Comparison of ENCODE assay signal across 7 mouse cellular contexts in genomic region chr11:120980427-120981035, GRCm38 (mm10). TPM values are rescaled to one million over a fixed set of nuclear protein-coding genes. Genes with fewer than 3 reads are reported as not detected.
DNase-seq lines count a peak whose midpoint lies in the region; ATAC-seq lines count a peak whose summit lies in the region.

No protein-coding gene starts in this region.

- peak; percentile 87 for DNase-seq in MEL-GATA-1-ER (ENCODE audit: extremely low read depth, low read depth)
- peak; percentile 78 for DNase-seq in c-Kit-negative CD71-positive TER-119-positive erythroid progenitor cells, embryonic 14.5 days (ENCODE audit: low read depth, low spot score)
- peak; percentile 62 for DNase-seq in kidney, postnatal 10 days
- DNase-seq in lung, postnatal 4 days = peak; percentile 49 to 70
- DNase-seq in hindbrain, embryonic 14.5 days (ENCODE audit: low spot score) = no peak
- no peak for DNase-seq in gastrocnemius, adult 18-20 months (ENCODE audit: low spot score)
- DNase-seq in cerebellum, postnatal 4 days (ENCODE audit: low spot score in 2 of 2) = no peak

- H3K4me2 ChIP-seq in hindbrain, embryonic 14.5 days (replicated peaks) = no peak overlapping the region

- WGBS in hindbrain, embryonic 14.5 days = 87% methylated on average over 9 of the region's 9 CpGs

- H3K4me1 ChIP-seq in hindbrain, embryonic 14.5 days (replicated peaks; ENCODE audit: control insufficient read depth, insufficient read depth, low read length) = no peaks in the 10 kb centered on the region

- no peaks in the 10 kb centered on the region for H3K27me3 ChIP-seq in hindbrain, embryonic 14.5 days (ENCODE audit: control insufficient read depth, insufficient read depth, low read length)

- H3K9me3 ChIP-seq in hindbrain, embryonic 14.5 days (ENCODE audit: control insufficient read depth, low read length) = no peaks in the 10 kb centered on the region

- no peak overlapping the region for H3K27ac ChIP-seq in hindbrain, embryonic 14.5 days

- H3K4me3 ChIP-seq in hindbrain, embryonic 14.5 days (replicated peaks; ENCODE audit: low read length) = no peak overlapping the region

- H3K36me3 ChIP-seq in hindbrain, embryonic 14.5 days (replicated peaks; ENCODE audit: control insufficient read depth, insufficient read depth) = peaks cover 86% of the 10 kb centered on the region

- H3K9ac ChIP-seq in hindbrain, embryonic 14.5 days = no peak overlapping the region

- no peak for ATAC-seq in hindbrain, embryonic 14.5 days (ENCODE audit: low FRiP score)

RNA-seq across cellular contexts. Expression of gene Csnk1d, which starts 10.6 kb away (rescaled TPM):
- polyA plus RNA-seq in hindbrain, embryonic 14.5 days (2014; fragmentation: Nextera tagmentation; extraction: Ambion mirVana) = 73.3 and 77.4 TPM in 2 replicates
- 10 to 100 TPM; 48.7 to 57.4 TPM for total RNA-seq in gastrocnemius, adult 18-20 months (2021)

RNA-seq across cellular contexts. Expression of gene Slc16a3, which starts 32.3 kb away (rescaled TPM):
- polyA plus RNA-seq in hindbrain, embryonic 14.5 days (2014; fragmentation: Nextera tagmentation; extraction: Ambion mirVana) = 4.2 and 4.4 TPM in 2 replicates
- total RNA-seq in gastrocnemius, adult 18-20 months (2021) = 100 to 1,000 TPM; 257 to 298 TPM

RNA-seq across cellular contexts. Expression of gene Ccdc57, which starts 47.9 kb away (rescaled TPM):
- 5.0 and 5.2 TPM in 2 replicates for polyA plus RNA-seq in hindbrain, embryonic 14.5 days (2014; fragmentation: Nextera tagmentation; extraction: Ambion mirVana)
- 1 to 10 TPM; 3.0 to 3.5 TPM for total RNA-seq in gastrocnemius, adult 18-20 months (2021)

RNA-seq across cellular contexts. Expression of gene Cd7, which starts 58.7 kb away (rescaled TPM):
- 0.24 TPM in 1 of 2 replicates, not detected in the other for polyA plus RNA-seq in hindbrain, embryonic 14.5 days (2014; fragmentation: Nextera tagmentation; extraction: Ambion mirVana)
- total RNA-seq in gastrocnemius, adult 18-20 months (2021) = not detected

Comparison
In these comparisons a context has a peak if more than half of its experiments do, and no peak if none do; other contexts are left out.
1. DNase-seq: peak in MEL-GATA-1-ER (single experiment), c-Kit-negative CD71-positive TER-119-positive erythroid progenitor cells, embryonic 14.5 days (single experiment), kidney, postnatal 10 days (single experiment) and lung, postnatal 4 days (2 of 2); none in hindbrain, embryonic 14.5 days (single experiment), gastrocnemius, adult 18-20 months (single experiment) and cerebellum, postnatal 4 days (0 of 2).